Mouse (Mus musculus): ENCODE results near the gene Ttc33. TPM values are rescaled to one million over a fixed set of nuclear protein-coding genes. Genes with fewer than 3 reads are reported as not detected.

Gene Ttc33
- total and polyA plus RNA-seq, 2 experiments from 2014 or later, result 35.9 to 51.0 TPM

- no peak for TF ChIP-seq CTCF (IDR thresholded peaks at IDR 0.05)
- WGBS, result 2% methylated on average over 59 of the region's 61 CpGs
- no peak within 1 kb of the TSS for H3K27ac ChIP-seq (ENCODE audit: low read depth, low read length)
- DNase-seq (ENCODE audit: low spot score), result peak; percentile 87
- 0 out of 2 replicates have a peak within 1 kb of the TSS, but pooled peaks have one; percentile 46 for H3K9ac ChIP-seq (replicated peaks; ENCODE audit: low read length, poor library complexity, severe bottlenecking)
- no peaks in the 10 kb centered on the region for H3K36me3 ChIP-seq (ENCODE audit: insufficient read depth, low read length)
- H3K9me3 ChIP-seq (ENCODE audit: low read length), result no peaks in the 10 kb centered on the region
- peak; percentile 91 for ATAC-seq (ENCODE audit: low FRiP score)
- H3K4me1 ChIP-seq (ENCODE audit: insufficient read depth, low read length), result 0 out of 2 replicates have a peak, but pooled peaks cover 6% of the 10 kb centered on the region
- peaks cover 33% of the 10 kb centered on the region for H3K27me3 ChIP-seq (ENCODE audit: insufficient read depth, low read length)
- H3K4me3 ChIP-seq (ENCODE audit: low read depth, low read length), result peak within 1 kb of the TSS; percentile 42
- peak within 1 kb of the TSS; percentile 90 for H3K4me2 ChIP-seq (ENCODE audit: low read depth, low read length, poor library complexity, severe bottlenecking)
Measured at GRCm38 (mm10) chr15:5243959-5244905, 58.9 kb downstream of the Ttc33 start, which contains the start of gene Ptger4. TSS of gene Ptger4 (minus strand) at chr15:5244187.

DNA sequence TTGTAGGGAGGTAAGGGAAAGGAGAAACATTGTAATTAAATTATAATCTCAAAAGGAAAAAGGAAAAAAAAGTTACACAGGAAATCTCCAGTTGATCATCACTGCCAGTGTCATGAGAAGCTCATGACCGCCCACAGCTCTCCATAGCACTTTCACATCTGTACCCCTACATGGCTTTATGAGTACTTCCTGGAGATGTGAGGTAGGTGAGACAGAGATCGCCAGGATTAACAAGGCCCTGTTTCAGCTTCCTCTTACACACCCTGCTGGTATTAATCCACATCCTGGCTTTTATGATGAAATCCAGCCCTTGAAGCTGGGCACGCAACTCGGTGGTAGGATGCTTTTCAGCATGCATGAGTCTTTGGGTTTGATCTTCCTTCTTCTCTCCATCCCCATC is 64.9 kb downstream of the Ttc33 start:
- H3K36me3 ChIP-seq (ENCODE audit: insufficient read depth, low read length), result no peaks in the 10 kb centered on the region
- TF ChIP-seq CTCF (IDR thresholded peaks at IDR 0.05), result no peak
- WGBS, result 88% methylated on average over 4 of the region's 4 CpGs
- no peaks in the 10 kb centered on the region for H3K9me3 ChIP-seq (ENCODE audit: low read length)
- ATAC-seq (ENCODE audit: low FRiP score) (no peak), DNase-seq (ENCODE audit: low spot score) (no peak)
- peaks cover 5% of the 10 kb centered on the region for H3K27me3 ChIP-seq (ENCODE audit: insufficient read depth, low read length)
- H3K4me2 ChIP-seq (ENCODE audit: low read depth, low read length, poor library complexity, severe bottlenecking), result no peak overlapping the region
- H3K4me1 ChIP-seq (ENCODE audit: insufficient read depth, low read length), result no peaks in the 10 kb centered on the region
- no peak overlapping the region for H3K27ac ChIP-seq (ENCODE audit: low read depth, low read length)
- no peak overlapping the region for H3K4me3 ChIP-seq (ENCODE audit: low read depth, low read length)
- H3K9ac ChIP-seq (replicated peaks; ENCODE audit: low read length, poor library complexity, severe bottlenecking), result no peak overlapping the region

GRCm38 (mm10) chr15:5260183-5260582 is 74.9 kb downstream of the Ttc33 start:
- no peaks in the 10 kb centered on the region for H3K9me3 ChIP-seq (ENCODE audit: low read length)
- H3K4me2 ChIP-seq (ENCODE audit: low read depth, low read length, poor library complexity, severe bottlenecking), result no peak overlapping the region
- H3K9ac ChIP-seq (replicated peaks; ENCODE audit: low read length, poor library complexity, severe bottlenecking), result no peak overlapping the region
- no peaks in the 10 kb centered on the region for H3K36me3 ChIP-seq (ENCODE audit: insufficient read depth, low read length)
- ATAC-seq (ENCODE audit: low FRiP score) (no peak), DNase-seq (ENCODE audit: low spot score) (no peak)
- TF ChIP-seq CTCF (IDR thresholded peaks at IDR 0.05), result no peak
- H3K27me3 ChIP-seq (ENCODE audit: insufficient read depth, low read length), result no peaks in the 10 kb centered on the region
- 55% methylated on average over 5 of the region's 5 CpGs for WGBS
- no peak overlapping the region for H3K4me3 ChIP-seq (ENCODE audit: low read depth, low read length)
- no peak overlapping the region for H3K27ac ChIP-seq (ENCODE audit: low read depth, low read length)
- H3K4me1 ChIP-seq (ENCODE audit: insufficient read depth, low read length), result 0 out of 2 replicates have a peak, but pooled peaks cover 2% of the 10 kb centered on the region

GRCm38 (mm10) chr15:5261004-5261403 is 75.7 kb downstream of the Ttc33 start:
- no peak for TF ChIP-seq CTCF (IDR thresholded peaks at IDR 0.05)
- ATAC-seq (ENCODE audit: low FRiP score) (no peak), DNase-seq (ENCODE audit: low spot score) (no peak)
- H3K4me3 ChIP-seq (ENCODE audit: low read depth, low read length), result no peak overlapping the region
- H3K36me3 ChIP-seq (ENCODE audit: insufficient read depth, low read length), result no peaks in the 10 kb centered on the region
- H3K4me2 ChIP-seq (ENCODE audit: low read depth, low read length, poor library complexity, severe bottlenecking), result no peak overlapping the region
- 88% methylated on average over 3 of the region's 3 CpGs for WGBS
- no peaks in the 10 kb centered on the region for H3K9me3 ChIP-seq (ENCODE audit: low read length)
- no peak overlapping the region for H3K27ac ChIP-seq (ENCODE audit: low read depth, low read length)
- no peaks in the 10 kb centered on the region for H3K27me3 ChIP-seq (ENCODE audit: insufficient read depth, low read length)
- H3K9ac ChIP-seq (replicated peaks; ENCODE audit: low read length, poor library complexity, severe bottlenecking), result no peak overlapping the region
- 0 out of 2 replicates have a peak, but pooled peaks cover 2% of the 10 kb centered on the region for H3K4me1 ChIP-seq (ENCODE audit: insufficient read depth, low read length)

DNA sequence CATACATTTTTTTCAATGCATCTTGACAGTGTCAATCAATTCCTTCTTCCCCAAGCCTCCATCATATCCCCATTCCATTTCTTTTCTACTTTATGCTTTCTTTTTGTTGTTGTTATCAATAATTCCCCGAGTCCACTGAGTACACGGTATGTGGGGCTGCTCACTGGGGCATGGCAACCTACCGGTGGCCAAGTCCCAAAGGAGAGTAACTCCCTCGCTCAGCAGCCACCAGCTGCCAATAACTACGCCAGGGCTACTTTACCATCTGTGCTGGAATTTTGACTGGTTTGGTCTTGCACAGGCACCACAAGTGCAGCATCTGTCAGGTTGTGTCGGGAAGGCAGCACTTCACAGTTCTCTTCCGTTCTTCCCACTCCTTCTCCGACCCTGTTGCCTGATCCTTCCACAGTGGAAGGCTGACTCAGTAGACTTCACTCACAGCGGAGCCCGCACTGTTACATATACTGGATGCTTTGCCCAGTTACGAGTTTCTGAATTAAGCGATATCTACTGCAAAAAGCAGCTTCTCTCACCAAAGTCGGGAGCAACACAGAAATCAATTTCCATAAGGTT is 76.9 kb downstream of the Ttc33 start:
- ATAC-seq (ENCODE audit: low FRiP score) (no peak), DNase-seq (ENCODE audit: low spot score) (no peak)
- no peak overlapping the region for H3K4me2 ChIP-seq (ENCODE audit: low read depth, low read length, poor library complexity, severe bottlenecking)
- no peaks in the 10 kb centered on the region for H3K27me3 ChIP-seq (ENCODE audit: insufficient read depth, low read length)
- 0 out of 2 replicates have a peak, but pooled peaks cover 2% of the 10 kb centered on the region for H3K4me1 ChIP-seq (ENCODE audit: insufficient read depth, low read length)
- no peak overlapping the region for H3K4me3 ChIP-seq (ENCODE audit: low read depth, low read length)
- 84% methylated on average over 13 of the region's 13 CpGs for WGBS
- H3K27ac ChIP-seq (ENCODE audit: low read depth, low read length), result no peak overlapping the region
- H3K9ac ChIP-seq (replicated peaks; ENCODE audit: low read length, poor library complexity, severe bottlenecking), result no peak overlapping the region
- no peaks in the 10 kb centered on the region for H3K36me3 ChIP-seq (ENCODE audit: insufficient read depth, low read length)
- no peak for TF ChIP-seq CTCF (IDR thresholded peaks at IDR 0.05)
- no peaks in the 10 kb centered on the region for H3K9me3 ChIP-seq (ENCODE audit: low read length)

All from midbrain, postnatal 0 days (tissue).